Mouse (Mus musculus) liver, embryonic 12.5 days (tissue): ENCODE data around the gene Lrp10. TPM values are rescaled to one million over a fixed set of nuclear protein-coding genes. Genes with fewer than 3 reads are reported as not detected.

Experiments used
- ATAC-seq: fragments of 200-750 bp; cut with Nextera tagmentation; 2 replicates; pipeline ENCODE4 v1.8.0; 2017; ENCODE audit warnings: moderate number of reproducible peaks, mild to moderate bottlenecking, moderate library complexity
- H3K27ac ChIP-seq: fragments of 300-500 bp; sonication (generic); 2 replicates; pipeline ENCODE4 v1.5.1; 2016; ENCODE audit warnings: mild to moderate bottlenecking
- H3K27me3 ChIP-seq: fragments of 300-500 bp; sonication (generic); replicated peaks from 2 replicates; pipeline ENCODE4 v1.6.1; 2016; ENCODE audit warnings: mild to moderate bottlenecking, moderate library complexity
- H3K36me3 ChIP-seq: fragments of 300-500 bp; sonication (generic); 2 replicates; pipeline ENCODE4 v1.6.1; 2016; ENCODE audit warnings: mild to moderate bottlenecking, moderate library complexity
- H3K4me1 ChIP-seq: fragments of 300-500 bp; sonication (generic); 2 replicates; pipeline ENCODE4 v1.6.1; 2016
- H3K4me2 ChIP-seq: fragments of 300-500 bp; sonication (generic); 2 replicates; pipeline ENCODE4 v1.6.1; 2016; ENCODE audit warnings: mild to moderate bottlenecking, moderate library complexity
- H3K4me3 ChIP-seq: fragments of 300-500 bp; sonication (generic); 2 replicates; pipeline ENCODE4 v1.5.1; 2016; ENCODE audit warnings: mild to moderate bottlenecking, moderate library complexity
- H3K9ac ChIP-seq: fragments of 300-500 bp; sonication (generic); 2 replicates; pipeline ENCODE4 v1.6.1; 2016; ENCODE audit warnings: mild to moderate bottlenecking, moderate library complexity
- H3K9me3 ChIP-seq: fragments of 300-500 bp; sonication (generic); replicated peaks from 2 replicates; pipeline ENCODE4 v1.6.1; 2016; ENCODE audit warnings: mild to moderate bottlenecking, moderate library complexity
- WGBS: fragments of 180-500 bp; shearing (Covaris S2); methylation state at CpG from one replicate; pipeline ENCODE4 v1.1.7; 2016; ENCODE audit not compliant: insufficient replicate concordance; 5-methylcytosine and 5-hydroxymethylcytosine counted together
- polyA plus RNA-seq: library from polyadenylated mRNA; unstranded; fragments of >200 nt; fragmentation: Nextera tagmentation; extraction: Ambion mirVana; gene quantifications from 2 replicates; pipeline ENCODE4 v1.2.1, GENCODE M21; 2016

Lrp10 gene
- polyA plus RNA-seq, 1 experiment from 2014 or later: 32.9 TPM

- WGBS: 52% methylated on average over 7 of the region's 7 CpGs
- no peaks in the 10 kb centered on the region for H3K9me3 ChIP-seq
These were observed 22.0 kb downstream of the Lrp10 start for GRCm38 (mm10) chr14:54485899-54486298.

DNA sequence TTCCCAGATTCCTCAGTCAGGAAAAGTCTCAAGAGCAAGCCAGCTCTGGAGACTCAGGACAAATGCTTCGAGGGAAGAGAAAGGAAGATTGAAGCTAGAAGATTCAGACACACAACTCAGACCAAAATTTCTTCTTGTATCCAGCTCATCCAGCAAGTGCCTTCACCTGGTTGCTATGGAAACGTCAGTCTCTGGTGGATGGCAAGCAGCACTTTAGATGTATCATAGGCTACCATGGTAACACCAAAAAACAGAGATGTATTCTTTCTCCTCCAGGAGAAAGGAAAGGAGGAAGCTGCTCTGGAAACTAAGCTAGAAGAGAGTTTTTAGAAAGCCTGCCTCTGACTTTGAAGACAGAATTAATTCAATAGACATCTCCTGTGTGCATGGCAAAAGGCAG is 23.8 kb downstream of the Lrp10 start:
- Histone ChIP-seq H3K4me1 (peaks cover 19% of the 10 kb centered on the region), H3K27me3 (peaks cover 17% of the 10 kb centered on the region), H3K9me3 (no peaks in the 10 kb centered on the region), H3K36me3 (no peaks in the 10 kb centered on the region), H3K4me3 (no peak overlapping the region), H3K27ac (no peak overlapping the region), H3K4me2 (no peak overlapping the region), H3K9ac (no peak overlapping the region)
- 49% methylated on average over 2 of the region's 2 CpGs for WGBS
- ATAC-seq: no peak

More at GRCm38 (mm10) chr14:54485899-54486298, 22.0 kb downstream of the Lrp10 start:
- Histone ChIP-seq H3K4me3 (no peak overlapping the region), H3K27me3 (peaks cover 28% of the 10 kb centered on the region), H3K9ac (no peak overlapping the region), H3K36me3 (no peaks in the 10 kb centered on the region), H3K27ac (no peak overlapping the region), H3K4me2 (no peak overlapping the region), H3K4me1 (peaks cover 6% of the 10 kb centered on the region; the same call in 1 of the 2 replicates)
- ATAC-seq: 0 out of 2 replicates have a peak, but pooled peaks have one; percentile 59

GRCm38 (mm10) chr14:54488350-54488749 is 24.4 kb downstream of the Lrp10 start:
- no peak for ATAC-seq
- H3K27ac ChIP-seq: no peak overlapping the region

DNA sequence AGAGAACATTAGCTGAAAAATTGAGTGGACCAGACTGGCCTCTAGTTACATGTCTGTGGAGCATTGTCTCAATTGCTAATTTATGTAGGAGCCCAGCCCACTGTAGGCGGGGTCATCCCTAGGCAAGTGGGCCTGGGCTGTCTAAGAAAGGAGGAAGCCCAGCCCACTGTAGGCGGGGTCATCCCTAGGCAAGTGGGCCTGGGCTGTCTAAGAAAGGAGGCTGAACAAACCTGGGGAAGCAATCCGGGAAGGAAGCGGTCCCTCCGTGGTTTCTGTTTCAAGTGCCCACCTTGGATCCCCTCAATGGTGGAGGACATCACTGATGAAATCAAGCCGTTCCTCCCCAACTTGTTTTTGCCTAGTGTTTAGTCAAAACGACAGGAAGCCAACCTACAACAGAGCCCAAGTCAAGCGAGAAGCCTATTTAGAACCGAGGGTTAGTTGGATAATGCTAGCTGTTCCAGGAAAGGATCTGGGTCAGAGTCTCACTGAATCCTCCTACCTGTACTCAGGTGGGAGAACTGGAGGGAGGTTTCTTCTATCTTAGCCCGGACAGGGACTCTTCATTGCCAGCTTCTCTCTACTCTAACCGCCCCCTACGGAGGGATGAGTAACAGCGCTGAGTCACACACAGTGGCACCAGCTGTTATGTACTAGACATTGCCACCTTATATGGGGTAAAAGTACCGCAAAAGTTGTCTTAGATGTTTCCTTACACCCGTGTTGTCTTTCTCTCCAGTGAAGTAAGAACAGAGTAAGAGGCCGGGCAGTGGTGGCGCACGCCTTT is 28.6 kb downstream of the Lrp10 start:
- no peaks in the 10 kb centered on the region for H3K9me3 ChIP-seq
- 59% methylated on average over 18 of the region's 18 CpGs for WGBS
- no peak overlapping the region for H3K9ac ChIP-seq
- H3K36me3 ChIP-seq: no peaks in the 10 kb centered on the region
- no peak overlapping the region for H3K27ac ChIP-seq
- no peak overlapping the region for H3K4me3 ChIP-seq
- peak; percentile 86 for ATAC-seq
- H3K4me2 ChIP-seq: peak overlapping the region; percentile 21
- H3K27me3 ChIP-seq: peaks cover 4% of the 10 kb centered on the region
- peaks cover 15% of the 10 kb centered on the region for H3K4me1 ChIP-seq

More at GRCm38 (mm10) chr14:54488350-54488749, 24.4 kb downstream of the Lrp10 start:
- Histone ChIP-seq H3K4me3 (no peak overlapping the region), H3K27me3 (peaks cover 17% of the 10 kb centered on the region), H3K4me2 (no peak overlapping the region), H3K4me1 (peaks cover 21% of the 10 kb centered on the region), H3K9ac (no peak overlapping the region), H3K9me3 (no peaks in the 10 kb centered on the region), H3K36me3 (no peaks in the 10 kb centered on the region)

- no peaks in the 10 kb centered on the region for H3K36me3 ChIP-seq
- 70% methylated on average over 5 of the region's 5 CpGs for WGBS
- no peak overlapping the region for H3K4me2 ChIP-seq
- ATAC-seq: no peak
- H3K4me1 ChIP-seq: peaks cover 15% of the 10 kb centered on the region
- no peak overlapping the region for H3K4me3 ChIP-seq
- H3K27me3 ChIP-seq: peaks cover 3% of the 10 kb centered on the region; the same call in 1 of the 2 replicates
- H3K27ac ChIP-seq: no peak overlapping the region
- H3K9ac ChIP-seq: no peak overlapping the region
- no peaks in the 10 kb centered on the region for H3K9me3 ChIP-seq
These were observed 29.3 kb downstream of the Lrp10 start for GRCm38 (mm10) chr14:54493236-54493635.

DNA sequence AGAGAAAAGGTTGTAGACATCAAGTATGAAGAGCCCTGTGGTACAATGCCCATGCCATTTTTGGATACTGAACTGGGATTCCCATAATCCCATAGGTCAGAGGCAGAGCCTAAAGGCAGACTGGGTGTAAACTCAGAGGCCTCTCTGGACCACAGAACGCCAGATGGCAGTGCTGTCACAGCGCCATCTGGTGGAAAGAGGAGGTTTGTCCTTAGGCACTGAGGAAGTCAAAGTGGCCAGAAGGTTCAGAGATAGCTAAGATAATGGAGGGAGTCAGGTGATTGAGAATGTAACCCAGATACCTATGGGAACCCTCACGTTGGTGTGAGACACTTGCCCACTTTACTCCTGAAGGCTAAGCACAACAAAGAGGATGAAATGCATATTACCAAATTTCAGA is 30.3 kb downstream of the Lrp10 start:
- no peak overlapping the region for H3K27ac ChIP-seq
- H3K4me1 ChIP-seq: peaks cover 15% of the 10 kb centered on the region
- no peaks in the 10 kb centered on the region for H3K36me3 ChIP-seq
- no peak overlapping the region for H3K4me3 ChIP-seq
- H3K9me3 ChIP-seq: no peaks in the 10 kb centered on the region
- H3K4me2 ChIP-seq: no peak overlapping the region
- WGBS: 0% methylated on average over 3 of the region's 3 CpGs
- H3K9ac ChIP-seq: no peak overlapping the region
- peak; percentile 59; the same call in 1 of the 2 replicates for ATAC-seq
- no peaks in the 10 kb centered on the region for H3K27me3 ChIP-seq

GRCm38 (mm10) chr14:54496706-54497105 is 32.8 kb downstream of the Lrp10 start:
- Histone ChIP-seq H3K27ac (no peak overlapping the region), H3K9ac (no peak overlapping the region), H3K4me1 (peaks cover 14% of the 10 kb centered on the region), H3K4me2 (no peak overlapping the region), H3K9me3 (no peaks in the 10 kb centered on the region), H3K27me3 (no peaks in the 10 kb centered on the region), H3K4me3 (no peak overlapping the region), H3K36me3 (no peaks in the 10 kb centered on the region)
- 70% methylated on average over 14 of the region's 14 CpGs for WGBS
- ATAC-seq: no peak

DNA sequence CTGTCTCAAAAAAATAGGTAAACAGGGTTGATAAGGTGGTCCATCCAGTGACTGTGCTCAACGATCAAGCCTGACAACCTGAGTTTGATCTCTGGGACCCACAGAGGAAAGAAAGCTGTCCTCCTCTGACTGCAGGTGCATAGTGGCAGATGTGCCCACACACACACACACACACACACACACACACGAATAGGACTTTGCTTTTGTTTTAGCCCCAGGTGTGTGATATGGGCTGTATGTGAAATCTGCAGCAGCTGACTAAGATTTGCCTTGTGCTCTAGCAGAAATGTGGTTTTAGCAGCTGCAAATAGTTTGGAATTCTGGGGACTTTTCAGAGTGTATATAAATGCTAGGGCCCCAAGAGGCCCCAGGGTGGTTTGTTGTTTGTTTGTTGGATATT is 35.4 kb downstream of the Lrp10 start:
- H3K27me3 ChIP-seq: no peaks in the 10 kb centered on the region
- H3K4me3 ChIP-seq: no peak overlapping the region
- H3K9ac ChIP-seq: no peak overlapping the region
- WGBS: 57% methylated on average over 2 of the region's 2 CpGs
- no peak overlapping the region for H3K4me2 ChIP-seq
- H3K36me3 ChIP-seq: no peaks in the 10 kb centered on the region
- no peak for ATAC-seq
- H3K9me3 ChIP-seq: no peaks in the 10 kb centered on the region
- H3K4me1 ChIP-seq: 0 out of 2 replicates have a peak, but pooled peaks cover 2% of the 10 kb centered on the region
- no peak overlapping the region for H3K27ac ChIP-seq

GRCm38 (mm10) chr14:54501365-54501764 is 37.4 kb downstream of the Lrp10 start:
- no peak overlapping the region for H3K4me3 ChIP-seq

GRCm38 (mm10) chr14:54503092-54503491 is 39.2 kb downstream of the Lrp10 start:
- no peak overlapping the region for H3K4me2 ChIP-seq
- no peaks in the 10 kb centered on the region for H3K9me3 ChIP-seq
- no peak overlapping the region for H3K4me3 ChIP-seq
- peaks cover 21% of the 10 kb centered on the region for H3K36me3 ChIP-seq
- no peak for ATAC-seq
- no peaks in the 10 kb centered on the region for H3K27me3 ChIP-seq
- H3K4me1 ChIP-seq: 0 out of 2 replicates have a peak, but pooled peaks cover 2% of the 10 kb centered on the region
- H3K27ac ChIP-seq: no peak overlapping the region
- WGBS: 38% methylated on average over 2 of the region's 2 CpGs
- H3K9ac ChIP-seq: no peak overlapping the region

More at GRCm38 (mm10) chr14:54501365-54501764, 37.4 kb downstream of the Lrp10 start:
- Histone ChIP-seq H3K9me3 (no peaks in the 10 kb centered on the region), H3K4me2 (no peak overlapping the region), H3K9ac (no peak overlapping the region), H3K27me3 (no peaks in the 10 kb centered on the region), H3K36me3 (peaks cover 4% of the 10 kb centered on the region), H3K27ac (no peak overlapping the region), H3K4me1 (0 out of 2 replicates have a peak, but pooled peaks cover 2% of the 10 kb centered on the region)
- no peak for ATAC-seq
- WGBS: 32% methylated on average over 2 of the region's 2 CpGs

DNA sequence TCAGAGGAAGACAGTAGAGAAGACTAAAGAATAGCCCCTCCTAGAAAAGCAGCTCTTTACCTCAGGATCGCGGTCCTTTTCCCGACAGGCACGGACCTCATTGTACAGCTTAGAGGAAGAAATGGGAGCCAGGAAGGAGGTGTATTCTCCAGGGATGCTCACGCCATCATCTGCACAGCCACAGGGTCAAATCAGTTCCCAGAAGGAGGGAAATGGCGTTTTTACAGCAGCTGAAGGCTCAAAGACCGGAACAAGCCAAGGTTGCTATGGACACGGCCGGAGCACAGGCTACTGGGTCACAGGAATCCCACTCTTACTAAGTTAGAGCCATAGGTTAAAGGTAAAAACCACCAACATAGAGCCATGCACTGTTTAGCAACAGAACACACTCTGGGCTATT is 45.8 kb downstream of the Lrp10 start:
- WGBS: 89% methylated on average over 9 of the region's 9 CpGs
- no peak overlapping the region for H3K4me3 ChIP-seq
- H3K9ac ChIP-seq: no peak overlapping the region

GRCm38 (mm10) chr14:54516710-54517310 is 52.9 kb downstream of the Lrp10 start:
- Histone ChIP-seq H3K4me1 (peaks cover 30% of the 10 kb centered on the region), H3K4me3 (peak overlapping the region; percentile 83), H3K36me3 (peaks cover 36% of the 10 kb centered on the region), H3K27ac (peak overlapping the region; percentile 67), H3K9ac (peak overlapping the region; percentile 82), H3K27me3 (0 out of 2 replicates have a peak, but pooled peaks cover 6% of the 10 kb centered on the region), H3K9me3 (peaks cover 6% of the 10 kb centered on the region; the same call in 1 of the 2 replicates), H3K4me2 (peak overlapping the region; percentile 89)
- 2% methylated on average over 17 of the region's 17 CpGs for WGBS
- peak; percentile 25 for ATAC-seq

More for the DNA sequence above, 45.8 kb downstream of the Lrp10 start:
- H3K4me2 ChIP-seq: no peak overlapping the region
- peaks cover 88% of the 10 kb centered on the region for H3K36me3 ChIP-seq
- no peaks in the 10 kb centered on the region for H3K27me3 ChIP-seq
- no peak overlapping the region for H3K27ac ChIP-seq
- peaks cover 6% of the 10 kb centered on the region; the same call in 1 of the 2 replicates for H3K9me3 ChIP-seq
- H3K4me1 ChIP-seq: no peaks in the 10 kb centered on the region
- ATAC-seq: no peak
